ENCODE assay signal across 20 mouse cellular contexts in the genomic region with DNA sequence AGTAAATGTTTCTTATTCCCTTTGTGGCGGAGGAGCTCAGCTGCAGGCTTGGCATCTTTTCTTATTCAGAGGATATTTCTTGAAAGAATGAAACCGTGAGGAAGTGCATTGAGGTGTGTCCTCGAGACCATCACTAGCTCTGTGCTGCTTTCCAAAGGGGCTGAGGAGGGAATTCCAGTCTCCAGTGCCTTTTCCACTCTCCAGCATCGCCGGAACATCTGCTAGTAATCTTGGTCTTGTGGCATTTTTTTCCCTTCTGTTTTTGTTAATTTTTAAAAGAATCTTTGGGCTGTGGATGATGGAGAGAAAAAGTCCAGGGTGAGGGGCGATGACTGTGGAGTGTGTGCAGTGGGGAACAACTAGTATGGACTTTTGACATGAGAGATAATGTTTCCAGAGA.
A peak's percentile ranks its signal among the peaks of the same experiment; 100 is the strongest.
DNase-seq lines count a peak whose midpoint lies in the region; ATAC-seq lines count a peak whose summit lies in the region.
"Had no signal": no experiment of that assay in that cellular context is flagged by ENCODE, and none has a peak within 500 bp of the region (broad histone marks: within the 10 kb centered on the region; RNA-seq: fewer than 3 reads in every experiment).

No protein-coding gene starts in this region.

- no peak overlapping the region for H3K9ac ChIP-seq in embryonic facial prominence, embryonic 13.5 days
- no peak overlapping the region for H3K9ac ChIP-seq in limb, embryonic 12.5 days (replicated peaks)
- H3K9ac ChIP-seq: heart, embryonic 12.5 days; liver, embryonic 13.5 days; lung, embryonic 15.5 days; midbrain, embryonic 12.5 days; neural tube, embryonic 15.5 days had no signal

- no peaks in the 10 kb centered on the region for H3K36me3 ChIP-seq in embryonic facial prominence, embryonic 13.5 days
- H3K36me3 ChIP-seq in limb, embryonic 12.5 days, result no peaks in the 10 kb centered on the region
- H3K36me3 ChIP-seq: heart, embryonic 12.5 days; liver, embryonic 13.5 days; lung, embryonic 15.5 days; midbrain, embryonic 12.5 days; neural tube, embryonic 15.5 days had no signal

- H3K9me3 ChIP-seq in embryonic facial prominence, embryonic 13.5 days, result no peaks in the 10 kb centered on the region
- H3K9me3 ChIP-seq in limb, embryonic 12.5 days, result no peaks in the 10 kb centered on the region
- H3K9me3 ChIP-seq: heart, embryonic 12.5 days; liver, embryonic 13.5 days; lung, embryonic 15.5 days; midbrain, embryonic 12.5 days; neural tube, embryonic 15.5 days had no signal

- H3K27ac ChIP-seq in embryonic facial prominence, embryonic 13.5 days, result peak overlapping the region; percentile 85
- H3K27ac ChIP-seq in limb, embryonic 12.5 days, result 0 out of 2 replicates have a peak overlapping the region, but pooled peaks have one; percentile 17
- H3K27ac ChIP-seq: liver, embryonic 13.5 days; lung, embryonic 15.5 days; macrophage; midbrain, embryonic 12.5 days had no signal

- WGBS in embryonic facial prominence, embryonic 13.5 days, result 34% methylated on average over 6 of the region's 6 CpGs
- 75% methylated on average over 6 of the region's 6 CpGs for WGBS in limb, embryonic 12.5 days

- ATAC-seq in frontal cortex, adult (ENCODE audit: low TSS enrichment), result 0 out of 2 replicates have a peak, but pooled peaks have one; percentile 10
- ATAC-seq in embryonic facial prominence, embryonic 13.5 days (ENCODE audit: insufficient number of reproducible peaks, insufficient read depth, low FRiP score, low TSS enrichment, low read depth), result no peak
- ATAC-seq in limb, embryonic 12.5 days (ENCODE audit: insufficient number of reproducible peaks, insufficient read depth, low FRiP score, low TSS enrichment, low read depth), result no peak
- ATAC-seq: activated CD4-positive, CD25-positive, alpha-beta regulatory T cell, adult 4 months; Patski had no signal

- H3K4me1 ChIP-seq in embryonic facial prominence, embryonic 13.5 days, result peaks cover 29% of the 10 kb centered on the region
- H3K4me1 ChIP-seq in limb, embryonic 12.5 days (replicated peaks), result peaks cover 11% of the 10 kb centered on the region; the same call in 1 of the 2 replicates
- H3K4me1 ChIP-seq: heart, embryonic 12.5 days; liver, embryonic 13.5 days; lung, embryonic 15.5 days had no signal

- H3K4me2 ChIP-seq in embryonic facial prominence, embryonic 13.5 days, result peak overlapping the region; percentile 45
- no peak overlapping the region for H3K4me2 ChIP-seq in limb, embryonic 12.5 days
- H3K4me2 ChIP-seq: heart, embryonic 12.5 days; liver, embryonic 13.5 days; lung, embryonic 15.5 days had no signal

- no peaks in the 10 kb centered on the region for H3K27me3 ChIP-seq in embryonic facial prominence, embryonic 13.5 days
- H3K27me3 ChIP-seq in limb, embryonic 12.5 days, result no peaks in the 10 kb centered on the region
- H3K27me3 ChIP-seq: liver, embryonic 13.5 days; lung, embryonic 15.5 days; midbrain, embryonic 12.5 days; neural tube, embryonic 15.5 days; Patski had no signal

- no peak overlapping the region for H3K4me3 ChIP-seq in embryonic facial prominence, embryonic 13.5 days
- H3K4me3 ChIP-seq in limb, embryonic 12.5 days (replicated peaks), result no peak overlapping the region
- H3K4me3 ChIP-seq: heart, embryonic 12.5 days; liver, embryonic 13.5 days; lung, embryonic 15.5 days; midbrain, embryonic 12.5 days; myocyte had no signal

- DNase-seq in frontal cortex, adult 2 months (ENCODE audit: extremely low spot score in 1 of 2, low spot score in 1 of 2), result no peak
- peak; percentile 38 for DNase-seq in NIH3T3 (ENCODE audit: low read depth)
- no peak for DNase-seq in B cell, adult 2 months
- no peak for DNase-seq in kidney, adult 11 months
- DNase-seq: adrenal gland, postnatal 25 days; kidney, adult 8-10 months; kidney, postnatal 25 days; liver, embryonic 13.5 days; thymus, postnatal 4 days had no signal
